Mouse (Mus musculus) lung, adult 18-20 months (tissue): ENCODE measurements around the gene Ccdc187.

Experiments
- DNase-seq, 2 experiments: peaks; one replicate each; pipeline ENCODE4 v3.0.0; 2022; ENCODE audit warnings: mixed read lengths in 2 of 2

Gene Ccdc187

DNA sequence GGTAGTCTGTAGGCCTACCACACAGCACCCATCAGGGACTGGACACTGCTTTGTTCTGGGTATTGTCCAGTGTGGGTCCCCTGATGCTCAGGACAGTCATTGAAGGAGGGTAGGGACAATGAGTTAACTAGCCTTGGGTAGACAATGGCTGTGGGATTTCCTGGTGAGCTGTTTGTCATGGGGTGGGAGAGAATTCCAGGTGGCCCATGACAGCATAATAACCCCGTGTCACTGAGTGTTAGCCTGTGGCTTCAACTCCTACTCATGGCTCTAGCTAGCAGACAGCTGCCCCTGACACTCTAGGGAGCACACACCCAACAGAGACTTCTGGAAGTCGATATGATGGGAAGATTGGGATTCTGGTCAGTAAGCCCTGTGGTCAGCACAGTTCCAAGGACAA, at the start of gene Ccdc187:
Gene Ccdc187 (minus strand): TSS at position 101 of the 400 bp plus-strand sequence.
- DNase-seq = no peak

DNA sequence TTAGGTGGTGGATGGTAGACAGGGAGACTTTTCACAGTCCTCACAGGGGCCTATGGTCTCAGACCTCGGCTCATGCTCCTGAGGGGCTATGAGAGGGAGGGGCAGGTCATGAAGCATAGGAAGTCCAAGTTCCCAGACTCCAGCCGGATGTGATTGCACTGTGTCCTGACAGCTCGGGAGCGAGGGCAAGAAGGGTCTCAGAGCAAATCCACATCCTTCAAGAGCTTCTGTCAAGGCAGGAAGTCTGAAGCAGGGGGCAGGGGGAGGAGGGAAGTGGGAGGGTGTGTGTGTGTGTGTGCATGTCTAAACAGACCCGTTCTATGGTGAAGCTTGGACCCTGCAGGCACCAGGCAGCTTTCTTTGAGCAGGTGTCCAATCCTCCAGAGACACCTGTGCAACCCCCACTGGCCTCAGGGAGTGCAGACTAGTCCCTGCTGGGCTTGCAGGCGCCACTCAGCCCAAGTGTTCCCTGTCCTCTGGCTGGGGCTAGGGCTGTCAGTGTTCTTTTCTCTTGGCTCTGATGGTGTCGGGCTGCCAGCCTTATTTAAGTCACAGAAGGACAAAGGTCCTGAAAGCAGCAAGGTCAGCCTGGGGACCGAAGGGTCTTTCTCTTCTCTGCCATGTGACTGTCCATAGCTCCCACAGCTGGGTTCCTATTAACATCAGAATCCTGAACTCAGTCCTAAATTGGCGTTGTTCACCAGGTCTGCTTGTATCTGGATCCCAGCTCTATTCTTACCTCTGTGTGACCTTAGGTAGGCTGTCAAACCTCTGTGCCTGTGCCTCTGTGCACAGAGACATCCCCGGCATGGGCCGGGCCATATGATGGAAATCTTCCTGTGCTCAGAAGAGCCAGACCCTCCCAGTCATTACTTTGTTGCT, 48.5 kb upstream of the Ccdc187 start:
- DNase-seq = peak in 1 of 2 experiments; percentile 35

DNA sequence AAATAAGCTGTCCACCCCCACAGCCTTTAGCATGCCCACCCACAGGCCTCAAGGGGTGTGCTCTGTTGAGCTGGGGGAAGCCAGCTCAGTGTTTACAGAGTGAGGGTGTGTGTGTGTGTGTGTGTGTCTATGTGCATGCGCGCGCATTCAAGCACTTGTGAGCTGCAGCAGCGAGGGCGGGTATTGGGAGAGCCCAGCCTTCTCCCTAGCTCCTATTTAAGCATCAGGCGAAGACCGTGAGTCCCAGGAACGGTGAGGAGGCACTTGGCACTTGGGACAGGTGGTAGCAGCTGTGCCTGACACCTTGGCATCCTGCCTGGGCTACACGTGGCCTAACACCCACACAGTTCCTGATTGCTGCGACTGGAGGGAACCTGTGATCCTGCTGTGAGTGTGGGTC, 47.7 kb upstream of the Ccdc187 start:
- peak; percentile 71 to 81 for DNase-seq

DNA sequence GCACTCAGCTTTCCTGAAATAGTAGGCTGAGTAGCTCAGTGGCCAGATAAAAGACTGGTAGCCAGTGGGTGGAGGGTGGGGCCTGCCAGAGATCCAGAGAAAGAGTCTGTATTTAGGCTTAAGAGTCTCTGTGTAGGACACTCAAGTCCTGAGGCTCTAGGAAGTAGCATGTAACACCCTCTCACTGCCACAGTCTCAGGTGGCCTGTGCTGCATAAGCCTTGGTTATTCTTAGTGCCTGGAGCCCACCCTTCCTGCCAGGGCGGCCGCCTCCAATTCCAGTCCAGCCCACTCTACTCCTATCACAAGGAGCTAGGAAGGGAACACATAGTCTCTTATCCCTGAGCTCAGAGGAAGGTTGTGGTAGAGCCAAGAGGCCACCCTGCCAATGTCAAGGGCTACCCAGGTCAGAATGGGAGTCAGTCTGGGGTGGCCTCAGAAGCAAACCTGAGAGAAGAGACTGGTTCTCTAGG, 47.2 kb upstream of the Ccdc187 start:
- DNase-seq = peak in 1 of 2 experiments; percentile 34

DNA sequence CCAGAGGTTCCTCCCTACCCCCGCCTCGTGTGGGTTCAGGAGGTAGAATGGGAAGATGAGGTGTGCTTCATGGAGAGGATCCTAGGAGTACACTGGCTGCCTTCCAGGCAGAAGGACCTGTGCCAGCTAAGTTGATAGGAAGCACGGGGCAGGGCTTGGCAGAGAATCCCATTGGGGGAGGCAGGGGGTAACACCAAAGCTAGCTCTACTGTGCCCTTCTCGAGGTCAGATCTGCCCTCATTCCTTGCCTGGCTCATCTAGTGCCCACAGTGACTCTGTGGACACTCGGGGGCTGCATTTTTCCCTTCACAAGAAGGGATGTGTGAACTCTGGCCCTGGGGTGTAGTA, 44.8 kb upstream of the Ccdc187 start:
- no peak for DNase-seq

DNA sequence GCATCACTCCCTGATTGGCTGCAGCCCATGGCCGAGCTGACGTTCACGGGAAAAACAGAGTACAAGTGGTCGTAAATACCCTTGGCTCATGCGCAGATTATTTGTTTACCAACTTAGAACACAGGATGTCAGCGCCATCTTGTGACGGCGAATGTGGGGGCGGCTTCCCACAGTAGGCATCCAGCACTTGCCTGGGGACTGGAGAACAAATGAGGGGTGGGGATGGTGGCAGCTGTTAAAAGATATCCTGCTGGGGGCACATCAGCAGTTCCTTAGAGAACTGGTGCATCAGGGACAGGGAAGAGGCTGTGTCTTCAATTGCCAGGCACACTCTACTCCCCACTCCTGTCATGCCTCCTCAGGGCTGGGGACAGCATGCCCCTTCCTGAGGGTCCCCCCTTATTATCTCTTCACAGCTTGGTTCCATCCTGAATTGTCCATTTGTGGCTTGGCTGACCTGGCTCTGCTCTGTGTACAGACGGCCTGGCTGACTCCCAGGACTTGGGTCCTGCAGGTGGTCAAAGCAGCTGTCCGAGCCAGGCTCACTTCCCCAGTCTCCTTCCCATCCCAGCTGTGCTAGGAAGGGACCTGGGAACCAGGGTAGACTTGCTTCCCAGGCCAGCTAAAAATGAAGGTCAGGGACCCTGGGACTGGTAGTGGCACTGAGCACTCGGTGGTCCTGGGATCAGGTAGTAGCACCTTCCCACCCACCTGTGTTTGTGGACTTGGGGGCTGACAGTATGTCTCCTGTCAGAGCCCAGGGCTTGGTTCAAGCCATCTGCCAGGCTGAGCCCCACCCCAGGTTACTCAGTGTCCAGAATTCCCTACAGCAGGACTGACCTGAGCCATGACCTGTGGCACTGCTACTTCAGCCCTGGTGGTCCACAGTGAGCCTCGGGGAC, 44.2 kb upstream of the Ccdc187 start:
- no peak for DNase-seq

DNA sequence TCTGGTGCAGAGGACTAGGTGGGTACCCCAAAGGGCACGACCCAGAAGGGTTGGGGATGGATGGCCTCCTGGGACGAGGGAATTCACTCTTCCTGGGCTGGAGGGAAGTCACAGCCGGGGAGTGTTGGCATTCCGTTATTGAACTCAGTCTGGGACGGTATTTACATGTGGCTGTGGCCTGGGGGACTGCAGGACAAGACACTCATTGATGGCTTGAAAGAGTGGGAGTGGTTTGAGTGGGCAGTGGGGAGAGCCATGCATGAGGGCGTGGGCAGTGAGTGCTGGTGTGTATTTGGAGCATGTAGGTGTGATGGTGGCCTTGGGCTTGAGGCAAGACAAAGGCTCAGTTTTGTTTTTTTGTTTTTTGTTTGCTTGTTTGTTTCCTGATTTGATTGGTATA, 36.3 kb upstream of the Ccdc187 start:
- DNase-seq = no peak

DNA sequence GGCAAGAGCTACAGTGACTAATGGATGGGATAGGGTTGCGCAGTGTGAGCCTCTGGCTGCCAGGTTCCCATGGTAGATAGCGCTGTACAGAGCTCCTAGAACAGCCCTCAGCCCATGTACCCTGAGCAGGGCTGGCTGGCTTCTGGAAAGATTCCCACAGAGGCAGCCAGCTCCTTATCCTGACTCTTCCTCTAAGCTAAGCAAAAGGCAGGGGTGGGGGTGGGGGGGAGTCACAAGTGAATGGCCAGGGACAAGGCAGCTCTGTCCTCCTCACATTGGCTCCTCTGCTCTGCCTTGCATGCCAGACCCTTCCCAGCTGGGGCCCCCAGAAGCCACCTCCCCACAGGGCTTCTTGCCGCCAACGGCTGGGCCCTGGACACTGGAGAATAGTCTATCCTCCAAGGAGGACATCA, 35.7 kb upstream of the Ccdc187 start:
- DNase-seq = no peak

DNA sequence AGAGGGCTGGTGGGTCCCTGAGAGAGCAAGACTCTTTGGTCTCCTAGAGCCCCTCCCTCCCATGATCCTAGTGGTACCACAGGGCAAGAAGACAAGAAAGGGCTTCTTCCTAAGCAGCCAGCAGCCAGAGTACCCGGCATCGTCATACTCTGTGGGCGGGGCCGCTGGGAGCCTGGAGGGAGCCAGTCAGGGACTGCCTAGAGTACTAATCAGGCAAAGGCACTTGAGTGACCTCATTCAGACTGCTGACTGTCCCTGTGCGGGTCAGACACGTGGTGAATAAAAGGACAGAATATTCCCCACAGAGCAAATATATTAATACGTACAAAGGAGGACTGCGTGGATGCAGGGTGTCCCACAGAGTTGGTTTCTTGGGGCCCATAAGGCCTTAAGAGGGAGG, 35.0 kb upstream of the Ccdc187 start:
- DNase-seq = no peak

DNA sequence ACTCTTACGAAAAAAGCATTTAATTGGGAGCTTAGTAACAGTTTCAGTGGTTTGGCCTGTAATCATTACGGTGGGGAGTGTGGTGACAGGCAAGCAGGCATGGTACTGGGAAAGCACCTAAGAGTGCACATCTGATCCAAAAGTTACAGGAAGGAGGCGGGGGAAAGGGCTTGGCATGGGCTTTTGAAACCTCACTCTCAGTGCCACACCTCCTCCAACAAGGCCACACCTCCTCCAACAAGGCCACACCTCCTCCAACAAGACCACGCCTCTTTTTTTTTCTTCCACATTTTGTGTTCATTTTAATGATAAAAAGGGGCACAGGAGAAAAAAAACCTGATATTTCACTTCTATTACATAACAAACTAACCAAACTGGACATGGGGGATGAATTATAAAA, 33.5 kb upstream of the Ccdc187 start:
- DNase-seq = no peak

DNA sequence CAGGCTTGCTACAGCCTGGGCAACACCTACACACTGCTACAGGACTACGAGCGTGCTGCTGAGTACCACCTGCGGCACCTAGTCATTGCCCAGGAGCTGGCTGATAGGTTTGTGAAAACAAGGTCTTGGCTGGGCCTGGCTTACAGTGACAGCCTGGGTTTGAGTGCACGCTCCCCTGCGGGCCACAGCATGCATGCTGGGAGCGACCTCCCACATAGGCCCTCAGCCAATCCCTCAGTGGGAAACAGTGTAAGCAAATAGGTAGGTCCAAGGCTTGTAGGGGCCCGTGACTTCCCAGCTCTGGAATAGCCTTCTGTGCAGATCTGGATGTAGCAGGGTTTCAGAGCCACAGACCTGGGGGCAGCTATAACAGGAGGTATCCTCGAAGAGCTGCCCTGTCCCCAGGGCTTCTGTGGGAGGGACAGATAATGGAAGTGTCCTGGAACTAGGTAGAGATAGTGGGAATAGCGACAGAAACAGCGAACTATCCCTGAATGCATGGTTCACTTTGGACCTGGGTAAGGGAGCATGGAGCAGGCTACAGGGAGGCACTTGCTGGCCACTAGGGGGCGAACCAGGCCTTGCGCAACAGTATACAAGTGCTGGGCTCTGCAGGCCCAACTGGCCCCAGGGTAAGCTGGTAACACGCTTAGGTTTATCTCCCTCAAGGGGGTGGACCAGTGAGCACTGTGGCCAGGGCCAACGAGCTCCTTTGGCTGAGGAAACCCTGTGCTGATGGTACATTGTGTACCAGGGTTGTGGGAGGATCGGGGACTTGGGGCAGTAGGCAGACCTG, 31.2 kb upstream of the Ccdc187 start:
- DNase-seq = peak; percentile 62 to 64

DNA sequence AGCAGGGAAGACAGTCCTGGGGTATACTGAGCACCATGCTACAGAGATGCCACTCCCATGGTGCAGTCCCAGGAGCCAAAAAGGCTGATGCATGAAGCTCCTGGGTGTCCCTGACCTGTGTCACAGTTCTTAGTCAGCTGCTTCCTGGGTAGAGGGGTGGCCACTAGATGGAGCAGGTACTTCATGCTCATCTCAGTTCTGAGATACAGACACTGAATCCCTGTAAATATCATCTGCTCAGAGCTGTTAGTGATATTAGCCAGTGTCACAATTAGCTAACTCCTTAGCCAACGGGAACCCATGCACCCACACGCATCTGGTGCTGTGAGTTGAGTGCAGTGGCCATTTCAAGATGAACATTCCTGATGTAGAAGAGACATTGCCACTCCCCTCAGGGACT, 30.6 kb upstream of the Ccdc187 start:
- no peak for DNase-seq

DNA sequence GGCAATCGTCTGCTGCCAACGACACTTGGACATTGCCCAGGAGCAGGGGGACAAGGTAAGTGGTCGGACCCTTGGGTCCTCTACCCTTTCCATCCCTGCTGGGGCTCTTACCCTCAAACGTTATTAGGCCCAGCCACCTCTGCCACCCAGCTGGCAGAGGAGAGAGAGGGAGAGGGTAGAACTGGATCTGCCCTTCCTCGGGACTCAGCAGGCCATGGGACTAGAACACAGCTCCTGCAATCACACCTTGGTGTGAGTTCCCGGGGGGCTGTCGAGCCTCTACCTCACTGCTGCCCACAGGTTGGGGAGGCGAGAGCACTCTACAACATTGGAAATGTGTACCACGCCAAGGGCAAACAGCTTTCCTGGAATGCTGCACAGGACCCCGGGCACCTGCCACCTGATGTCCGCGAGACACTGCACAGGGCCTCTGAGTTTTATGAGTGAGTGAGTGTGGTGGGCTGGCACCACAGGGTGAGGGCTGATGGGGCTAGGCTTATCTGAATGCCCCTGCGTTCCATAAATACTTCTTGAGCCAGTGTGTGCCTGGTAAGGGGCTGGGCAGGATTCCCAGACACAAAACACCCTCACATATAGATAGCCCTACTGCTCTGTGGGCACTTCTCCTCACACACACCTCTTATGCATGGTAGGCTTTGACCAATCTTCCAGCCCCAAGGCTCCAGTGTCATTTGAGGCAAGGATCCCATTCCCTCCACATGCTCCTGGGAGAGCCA, 29.4 kb upstream of the Ccdc187 start:
- DNase-seq = no peak

DNA sequence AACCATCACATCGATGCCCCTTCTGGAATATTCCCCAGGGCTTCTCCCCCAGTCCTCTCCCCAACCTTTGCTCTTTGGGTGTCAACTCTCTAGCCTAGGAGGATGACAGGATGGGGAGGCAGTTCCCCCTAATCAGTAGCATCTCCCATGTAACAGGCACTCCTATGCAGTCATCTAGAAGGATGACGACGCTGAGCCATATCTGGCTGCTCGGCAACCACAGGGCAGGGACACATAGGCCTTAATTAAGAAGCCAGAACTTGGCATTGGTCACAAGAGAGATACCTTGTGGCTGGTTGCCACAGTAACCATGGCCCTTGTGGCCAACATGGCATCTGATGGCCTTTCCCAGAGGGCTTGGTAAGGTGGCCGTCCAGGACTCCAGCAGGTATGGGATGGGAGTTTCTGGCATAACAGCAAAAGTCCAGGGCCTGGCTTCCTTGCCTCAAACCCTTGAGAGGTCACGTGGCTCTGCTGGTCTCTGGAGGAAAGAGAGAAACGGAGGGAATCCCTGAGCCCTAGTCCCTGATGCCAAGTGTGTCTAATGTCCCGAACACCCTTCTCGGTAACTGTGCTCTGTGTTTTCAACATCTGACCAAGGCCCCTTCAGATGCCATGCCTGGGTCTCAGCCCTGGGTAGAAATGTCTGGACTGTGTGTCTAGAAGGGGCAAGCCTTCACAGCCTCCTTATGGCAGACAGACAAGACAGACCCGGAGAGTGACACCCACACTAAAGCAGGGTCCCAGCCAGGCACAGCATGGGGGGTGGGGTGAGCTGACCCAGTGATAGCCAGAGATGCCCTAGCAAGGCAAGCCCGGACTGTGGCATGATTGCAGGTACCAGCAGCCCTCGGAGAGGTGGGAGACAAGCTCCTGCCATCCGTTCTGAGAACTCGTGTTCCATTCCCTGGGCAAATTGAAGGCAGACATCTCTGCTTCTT, 26.2 kb upstream of the Ccdc187 start:
- DNase-seq = no peak

DNA sequence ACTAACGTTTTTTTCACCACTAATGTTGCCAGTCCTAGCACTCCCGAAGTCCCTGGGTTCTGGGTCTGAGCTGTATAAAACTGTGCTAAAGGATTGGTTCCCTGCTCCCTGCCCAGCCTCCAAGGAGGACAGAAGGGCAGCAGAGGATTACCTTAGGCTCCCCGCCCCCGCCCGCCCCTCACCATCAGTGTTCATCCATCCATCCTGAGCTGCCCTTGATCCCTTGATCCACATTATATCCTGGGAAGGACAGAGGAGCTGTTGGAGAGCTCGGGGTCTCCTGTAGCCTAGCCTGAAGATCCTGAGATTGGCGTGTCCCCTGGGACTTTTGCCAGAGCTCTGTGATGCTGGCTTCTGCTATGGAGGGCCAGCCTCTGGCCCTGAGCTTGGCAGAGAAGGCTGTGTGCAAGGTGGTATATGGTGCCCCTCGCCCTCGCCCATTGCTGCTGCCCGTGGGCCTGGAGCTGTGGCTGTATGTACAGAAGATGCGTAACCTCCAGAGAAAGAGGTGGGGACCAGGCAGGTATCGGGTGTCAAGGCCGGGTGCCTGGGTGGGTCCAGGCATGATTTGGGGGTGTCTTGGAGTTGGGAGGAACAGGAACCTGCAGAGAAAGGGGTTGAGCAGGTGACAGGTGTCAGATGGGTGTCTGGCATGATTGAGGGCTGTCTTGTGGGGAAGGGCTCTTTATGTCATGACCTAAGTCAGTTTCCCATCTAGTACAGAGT, 25.3 kb upstream of the Ccdc187 start:
- no peak for DNase-seq

DNA sequence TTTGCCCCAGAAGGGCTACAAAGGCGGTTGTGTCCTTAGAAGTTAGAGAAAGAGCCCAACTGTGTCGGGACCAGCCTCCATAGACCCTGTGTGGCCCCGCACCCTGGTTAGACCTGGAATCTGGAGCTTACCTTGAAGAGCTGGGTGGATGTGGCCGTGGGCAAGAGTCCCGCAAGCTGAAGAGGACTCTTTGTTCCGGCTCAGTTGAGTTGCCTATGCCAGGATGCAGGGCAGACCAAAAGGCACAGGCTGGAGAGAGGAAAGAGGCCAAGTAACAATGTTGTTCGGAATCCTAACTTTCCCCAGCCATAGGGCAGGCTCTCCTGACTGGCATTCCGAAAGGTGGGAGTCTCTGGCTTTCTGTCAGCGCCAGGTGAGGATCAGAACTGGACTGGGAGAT, 24.8 kb upstream of the Ccdc187 start:
- DNase-seq = no peak

DNA sequence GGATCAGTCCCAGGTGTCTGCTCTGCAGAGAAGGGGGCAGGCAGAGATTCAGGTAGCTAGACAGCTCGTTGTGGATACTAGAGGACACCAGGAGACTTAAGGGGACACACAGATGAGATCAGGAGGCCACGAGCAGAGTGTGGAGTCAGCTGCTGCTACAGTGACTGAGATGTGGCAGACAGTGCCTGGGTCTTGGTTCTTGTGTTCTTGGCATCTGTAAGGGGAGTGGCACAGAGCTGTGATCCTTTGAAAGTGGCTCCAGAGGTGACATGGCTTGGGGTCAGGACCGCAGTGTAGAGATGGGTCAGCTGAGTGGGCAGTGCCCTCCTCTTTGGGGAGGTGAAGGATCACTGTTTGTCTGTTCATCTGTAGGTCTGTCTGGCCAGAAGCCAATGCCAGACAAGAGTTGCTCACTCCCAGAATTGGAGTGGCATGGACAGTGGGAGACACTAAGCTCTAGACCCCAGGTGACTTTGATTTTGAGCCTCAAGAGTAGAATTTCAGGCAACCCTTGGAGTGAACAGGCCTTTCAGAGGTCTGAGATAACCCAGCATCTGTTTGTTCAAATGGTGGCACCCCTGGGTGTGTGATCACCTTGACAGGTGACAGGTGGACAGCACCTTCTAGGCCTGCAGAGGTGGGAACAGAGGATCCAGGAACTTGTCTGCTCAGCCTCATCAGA, 23.8 kb upstream of the Ccdc187 start:
- DNase-seq = no peak

DNA sequence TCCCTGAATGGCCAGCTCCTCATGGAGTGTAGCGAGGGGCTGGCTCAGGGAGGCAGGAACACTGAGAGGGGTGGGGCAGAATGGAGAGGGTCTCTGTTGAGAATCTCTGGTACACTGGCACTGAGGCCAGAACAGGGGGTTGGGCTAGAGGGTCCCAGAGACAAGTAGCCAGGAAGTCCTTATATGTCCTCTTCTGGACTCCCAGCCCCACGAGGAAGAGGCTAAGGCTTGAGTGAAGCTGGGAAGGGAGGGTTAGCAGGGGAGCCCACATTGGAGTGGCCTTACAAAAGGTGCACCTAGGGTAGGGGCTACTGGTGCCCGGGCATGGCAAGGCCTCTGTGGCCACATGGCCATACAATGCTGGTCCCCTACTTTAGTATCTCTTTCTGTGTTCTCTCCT, 23.0 kb upstream of the Ccdc187 start:
- no peak for DNase-seq

DNA sequence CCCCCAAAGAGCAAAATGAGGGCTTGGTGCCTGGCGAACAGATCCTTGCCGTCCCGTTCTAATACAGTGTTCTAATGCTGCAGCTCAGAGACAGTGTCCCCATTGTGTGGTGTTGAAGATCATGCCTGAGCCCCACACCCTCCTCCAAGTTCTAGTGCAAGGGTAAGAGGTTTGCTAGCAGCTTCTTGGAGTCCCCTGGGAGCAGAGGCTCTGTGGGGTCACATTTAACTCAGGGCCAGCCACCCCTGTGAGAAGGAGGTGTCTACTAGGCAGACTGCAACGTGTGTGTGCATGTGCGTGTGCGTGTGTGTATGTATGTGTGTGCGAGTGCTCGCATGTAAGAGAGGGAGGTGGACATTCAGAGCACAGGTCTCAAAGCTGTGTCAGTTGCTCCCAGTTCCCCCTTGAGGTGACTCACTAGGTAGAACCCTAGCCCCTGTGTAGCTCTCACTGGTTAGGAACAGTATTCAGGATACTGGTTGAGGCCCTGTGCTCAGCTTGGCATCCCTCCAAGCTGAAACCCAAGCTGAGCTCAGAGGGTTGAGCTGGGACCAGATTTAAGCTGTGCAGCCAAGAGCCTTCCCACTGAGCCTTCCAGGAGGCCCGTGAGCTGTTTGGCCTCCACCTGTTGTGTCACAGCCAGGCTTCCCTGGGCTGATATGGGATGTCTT, 22.4 kb upstream of the Ccdc187 start:
- no peak for DNase-seq
